Mouse (Mus musculus): ENCODE data around the gene Arhgap32.

The Arhgap32 gene

GRCm38 (mm10) chr9:32204450-32204990 lies 88.6 kb downstream of the Arhgap32 start:
- no peak for DNase-seq (ENCODE audit: low spot score)

GRCm38 (mm10) chr9:32207133-32207532 lies 91.2 kb downstream of the Arhgap32 start:
- DNase-seq (ENCODE audit: low spot score) = no peak

GRCm38 (mm10) chr9:32208071-32208470 lies 92.1 kb downstream of the Arhgap32 start:
- no peak for DNase-seq (ENCODE audit: low spot score)

GRCm38 (mm10) chr9:32216820-32217567 lies 101.1 kb downstream of the Arhgap32 start:
- DNase-seq (ENCODE audit: low spot score) = no peak

- no peak for DNase-seq (ENCODE audit: low spot score)
These were observed 103.5 kb downstream of the Arhgap32 start for GRCm38 (mm10) chr9:32219400-32219799.

GRCm38 (mm10) chr9:32222184-32222583 lies 106.2 kb downstream of the Arhgap32 start:
- no peak for DNase-seq (ENCODE audit: low spot score)

- no peak for DNase-seq (ENCODE audit: low spot score)
These were observed 108.0 kb downstream of the Arhgap32 start for GRCm38 (mm10) chr9:32223739-32224529.

- no peak for DNase-seq (ENCODE audit: low spot score)
These were observed 109.0 kb downstream of the Arhgap32 start for GRCm38 (mm10) chr9:32224937-32225336.

- DNase-seq (ENCODE audit: low spot score) = no peak
These were observed 109.6 kb downstream of the Arhgap32 start for GRCm38 (mm10) chr9:32225584-32225983.

- no peak for DNase-seq (ENCODE audit: low spot score)
These were observed 111.1 kb downstream of the Arhgap32 start for GRCm38 (mm10) chr9:32227034-32227433.

GRCm38 (mm10) chr9:32233593-32233992 lies 117.7 kb downstream of the Arhgap32 start:
- DNase-seq (ENCODE audit: low spot score) = no peak

- DNase-seq (ENCODE audit: low spot score) = no peak
These were observed 119.0 kb downstream of the Arhgap32 start for GRCm38 (mm10) chr9:32234767-32235489.

- no peak for DNase-seq (ENCODE audit: low spot score)
These were observed 123.0 kb downstream of the Arhgap32 start for GRCm38 (mm10) chr9:32238899-32239298.

GRCm38 (mm10) chr9:32239427-32239826 lies 123.5 kb downstream of the Arhgap32 start:
- DNase-seq (ENCODE audit: low spot score) = no peak

- no peak for DNase-seq (ENCODE audit: low spot score)
These were observed 124.5 kb downstream of the Arhgap32 start for GRCm38 (mm10) chr9:32240449-32240848.

GRCm38 (mm10) chr9:32241637-32242199 lies 125.8 kb downstream of the Arhgap32 start:
- DNase-seq (ENCODE audit: low spot score) = no peak

GRCm38 (mm10) chr9:32242921-32243617 lies 127.1 kb downstream of the Arhgap32 start:
- no peak for DNase-seq (ENCODE audit: low spot score)

GRCm38 (mm10) chr9:32245237-32245636 lies 129.3 kb downstream of the Arhgap32 start:
- no peak for DNase-seq (ENCODE audit: low spot score)

GRCm38 (mm10) chr9:32246123-32246716 lies 130.3 kb downstream of the Arhgap32 start:
- no peak for DNase-seq (ENCODE audit: low spot score)

GRCm38 (mm10) chr9:32250486-32250885 lies 134.6 kb downstream of the Arhgap32 start:
- no peak for DNase-seq (ENCODE audit: low spot score)

- DNase-seq (ENCODE audit: low spot score) = no peak
These were observed 137.8 kb downstream of the Arhgap32 start for GRCm38 (mm10) chr9:32253721-32254120.
